Mouse (Mus musculus) stomach, postnatal 0 days (tissue): ENCODE measurements around the gene A4gnt. TPM values are rescaled to one million over a fixed set of nuclear protein-coding genes. Genes with fewer than 3 reads are reported as not detected.

ENCODE experiments used
- ATAC-seq: fragments of 200-750 bp; cut with Nextera tagmentation; 2 replicates; pipeline ENCODE4 v1.8.0; 2017; ENCODE audit not compliant: low FRiP score, low TSS enrichment
- DNase-seq: peaks from one replicate; pipeline ENCODE4 v3.0.0-alpha.2; 2016; ENCODE audit warnings: low spot score
- H3K27ac ChIP-seq: fragments of 300-500 bp; sonication (generic); replicated peaks from 2 replicates; pipeline ENCODE4 v1.5.1; 2014; ENCODE audit warnings: mild to moderate bottlenecking, control low read depth
- H3K27me3 ChIP-seq: fragments of 300-500 bp; sonication (generic); 2 replicates; pipeline ENCODE4 v1.6.1; 2014; ENCODE audit warnings: low read length; ENCODE audit not compliant: control insufficient read depth, insufficient read depth
- H3K36me3 ChIP-seq: fragments of 300-500 bp; sonication (generic); 2 replicates; pipeline ENCODE4 v1.6.1; 2014; ENCODE audit warnings: low read length, mixed read lengths; ENCODE audit not compliant: control insufficient read depth, insufficient read depth
- H3K4me1 ChIP-seq: fragments of 300-500 bp; sonication (generic); replicated peaks from 2 replicates; pipeline ENCODE4 v1.6.1; 2014; ENCODE audit warnings: antibody characterized with exemption; ENCODE audit not compliant: control insufficient read depth, insufficient read depth
- H3K4me2 ChIP-seq: fragments of 300-500 bp; sonication (generic); replicated peaks from 2 replicates; pipeline ENCODE4 v1.6.1; 2014; ENCODE audit warnings: low read depth, mild to moderate bottlenecking, control low read depth, moderate library complexity
- H3K4me3 ChIP-seq: fragments of 300-500 bp; sonication (generic); 2 replicates; pipeline ENCODE4 v1.5.1; 2014; ENCODE audit warnings: low read depth, low read length, control low read depth
- H3K9ac ChIP-seq: fragments of 300-500 bp; sonication (generic); 2 replicates; pipeline ENCODE4 v1.6.1; 2014; ENCODE audit warnings: mild to moderate bottlenecking, low read length, control low read depth, mixed read lengths
- H3K9me3 ChIP-seq: fragments of 300-500 bp; sonication (generic); 2 replicates; pipeline ENCODE4 v1.6.1; 2016; ENCODE audit warnings: low read length; ENCODE audit not compliant: control insufficient read depth
- CTCF ChIP-seq: IDR thresholded peaks from 2 replicates; pipeline ENCODE4 v1.5.1; 2016; ENCODE audit warnings: antibody characterized with exemption, low read depth, mild to moderate bottlenecking, moderate library complexity
- EP300 ChIP-seq: optimal IDR thresholded peaks from 2 replicates; pipeline ENCODE3; 2016; ENCODE audit warnings: antibody characterized with exemption
- WGBS: fragments of 180-500 bp; shearing (Covaris S2); extraction: QIAGEN DNeasy Blood & Tissue Kit; methylation state at CpG from one replicate; pipeline ENCODE4 v1.1.7; 2014; 5-methylcytosine and 5-hydroxymethylcytosine counted together
- polyA plus RNA-seq: library from polyadenylated mRNA; unstranded; fragments of >200 nt; fragmentation: Nextera tagmentation; extraction: Ambion mirVana; gene quantifications from 2 replicates; pipeline ENCODE4 v1.2.1, GENCODE M21; 2015

The A4gnt gene
- polyA plus RNA-seq, 1 experiment from 2014 or later, result 4.5 TPM

DNA sequence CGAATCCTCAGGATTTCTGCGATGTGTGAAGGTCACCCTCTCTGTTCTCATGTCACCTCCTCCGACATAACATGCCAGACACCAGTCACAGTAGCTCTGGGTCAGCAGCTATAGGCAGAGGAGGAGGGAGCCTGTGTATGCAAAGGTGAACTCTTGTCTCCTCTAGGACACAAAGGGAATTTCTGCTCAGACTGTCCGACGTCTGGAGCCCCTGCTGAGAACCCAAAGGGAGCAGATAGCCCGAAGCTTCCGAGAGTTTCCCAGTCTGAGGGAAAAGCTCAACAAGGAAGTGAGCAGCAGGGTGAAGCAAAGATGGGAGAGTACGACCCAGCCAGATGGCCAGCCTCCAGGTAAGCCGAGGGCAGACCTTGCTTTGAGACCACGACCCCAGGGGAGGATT, 48.5 kb downstream of the A4gnt start:
- Histone ChIP-seq H3K4me2 (no peak overlapping the region), H3K9ac (no peak overlapping the region), H3K27me3 (no peaks in the 10 kb centered on the region), H3K4me1 (no peaks in the 10 kb centered on the region), H3K36me3 (peaks cover 14% of the 10 kb centered on the region), H3K27ac (no peak overlapping the region), H3K9me3 (no peaks in the 10 kb centered on the region), H3K4me3 (no peak overlapping the region)
- TF ChIP-seq EP300 (no peak), CTCF (no peak)
- ATAC-seq (no peak), DNase-seq (no peak)
- 77% methylated on average over 10 of the region's 10 CpGs for WGBS

- 0 out of 2 replicates have a peak overlapping the region, but pooled peaks have one; percentile 30 for H3K27ac ChIP-seq
- no peaks in the 10 kb centered on the region for H3K9me3 ChIP-seq
- peaks cover 12% of the 10 kb centered on the region for H3K36me3 ChIP-seq
- H3K4me2 ChIP-seq, result 0 out of 2 replicates have a peak overlapping the region, but pooled peaks have one; percentile 5
- H3K27me3 ChIP-seq, result no peaks in the 10 kb centered on the region
- H3K4me1 ChIP-seq, result no peaks in the 10 kb centered on the region
- DNase-seq (no peak), ATAC-seq (no peak)
- 53% methylated on average over 16 of the region's 16 CpGs for WGBS
- H3K9ac ChIP-seq, result no peak overlapping the region
- H3K4me3 ChIP-seq, result no peak overlapping the region
- TF ChIP-seq EP300 (no peak), CTCF (peak; percentile 44)
These were observed 49.4 kb downstream of the A4gnt start for GRCm38 (mm10) chr9:99661606-99662166.

DNA sequence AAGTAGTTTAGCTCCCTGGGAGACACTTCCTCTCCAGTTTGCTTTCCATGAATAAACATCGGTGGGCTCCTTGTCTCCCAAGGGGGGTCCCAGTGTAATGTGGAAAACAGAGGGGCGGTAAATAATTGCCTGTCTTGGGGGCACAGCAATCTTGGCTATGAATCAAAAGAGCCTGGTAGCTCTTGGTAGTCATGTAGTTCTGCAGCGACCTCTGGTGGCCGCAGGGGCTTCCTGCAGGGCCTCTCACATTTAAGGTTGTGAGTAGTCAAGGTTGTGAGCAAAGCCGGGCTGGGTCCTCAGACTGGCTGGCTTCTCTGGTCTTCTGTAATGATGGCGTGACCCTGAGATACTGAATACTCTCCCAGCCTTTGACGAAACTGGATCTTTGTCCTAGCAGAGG, 50.1 kb downstream of the A4gnt start:
- no peak for TF ChIP-seq EP300
- peak; percentile 91 for TF ChIP-seq CTCF
- Histone ChIP-seq H3K27ac (no peak overlapping the region), H3K36me3 (peaks cover 12% of the 10 kb centered on the region), H3K9me3 (no peaks in the 10 kb centered on the region), H3K27me3 (no peaks in the 10 kb centered on the region), H3K9ac (no peak overlapping the region), H3K4me1 (no peaks in the 10 kb centered on the region), H3K4me3 (no peak overlapping the region), H3K4me2 (no peak overlapping the region)
- DNase-seq (peak; percentile 85), ATAC-seq (peak; percentile 28; the same call in 1 of the 2 replicates)
- 27% methylated on average over 7 of the region's 7 CpGs for WGBS

DNA sequence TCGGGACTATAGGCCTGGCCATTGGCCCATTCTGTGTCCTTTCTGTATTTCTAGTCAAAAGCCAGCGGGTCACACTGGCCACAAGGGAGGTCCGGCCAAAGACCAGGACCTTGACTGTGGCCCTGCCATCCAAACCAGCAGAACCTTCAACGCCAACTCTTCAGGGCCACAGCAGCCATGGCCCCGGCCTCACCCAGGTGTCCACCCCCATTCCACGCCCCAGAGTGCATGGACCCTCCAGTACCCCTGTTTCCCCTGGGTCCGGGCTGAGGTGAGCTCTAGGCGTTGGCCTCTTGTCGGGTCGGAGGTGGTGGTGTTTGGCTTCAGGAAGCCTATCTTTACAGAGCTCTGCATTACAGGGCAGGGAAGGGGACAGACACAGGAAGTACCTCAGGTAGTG, 50.6 kb downstream of the A4gnt start:
- no peak for DNase-seq
- no peaks in the 10 kb centered on the region for H3K9me3 ChIP-seq
- H3K4me2 ChIP-seq, result no peak overlapping the region
- H3K9ac ChIP-seq, result no peak overlapping the region
- ATAC-seq, result no peak
- no peaks in the 10 kb centered on the region for H3K27me3 ChIP-seq
- no peak overlapping the region for H3K4me3 ChIP-seq
- no peaks in the 10 kb centered on the region for H3K4me1 ChIP-seq
- TF ChIP-seq CTCF (no peak), EP300 (no peak)
- peaks cover 12% of the 10 kb centered on the region for H3K36me3 ChIP-seq
- no peak overlapping the region for H3K27ac ChIP-seq
- 91% methylated on average over 10 of the region's 10 CpGs for WGBS

DNA sequence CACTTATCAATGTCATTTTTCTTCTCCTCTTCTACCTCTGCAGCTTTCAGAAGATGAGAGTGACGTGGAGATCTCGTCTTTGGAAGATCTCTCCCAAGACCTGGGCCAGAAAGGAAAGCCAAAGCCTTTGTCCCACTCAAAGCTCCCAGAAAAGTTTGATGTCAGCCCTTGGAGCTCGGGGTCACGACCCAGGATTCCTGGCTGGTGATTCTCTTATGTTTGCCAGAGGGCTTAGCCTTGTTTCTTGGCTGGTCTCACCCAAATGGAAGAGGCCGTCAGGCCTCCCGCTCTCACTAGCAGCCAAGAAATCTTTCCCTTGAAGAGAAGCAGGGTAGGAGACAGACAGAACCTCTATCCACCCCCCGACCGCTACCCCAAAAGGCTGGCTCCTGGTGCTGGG, 55.3 kb downstream of the A4gnt start:
- DNase-seq, result no peak
- Histone ChIP-seq H3K9me3 (no peaks in the 10 kb centered on the region), H3K36me3 (peaks cover 13% of the 10 kb centered on the region), H3K9ac (no peak overlapping the region), H3K27me3 (no peaks in the 10 kb centered on the region), H3K4me3 (no peak overlapping the region), H3K4me1 (no peaks in the 10 kb centered on the region), H3K4me2 (no peak overlapping the region), H3K27ac (no peak overlapping the region)
- WGBS, result 74% methylated on average over 8 of the region's 8 CpGs
- ATAC-seq, result no peak
- no peak for TF ChIP-seq CTCF
- TF ChIP-seq EP300, result no peak

DNA sequence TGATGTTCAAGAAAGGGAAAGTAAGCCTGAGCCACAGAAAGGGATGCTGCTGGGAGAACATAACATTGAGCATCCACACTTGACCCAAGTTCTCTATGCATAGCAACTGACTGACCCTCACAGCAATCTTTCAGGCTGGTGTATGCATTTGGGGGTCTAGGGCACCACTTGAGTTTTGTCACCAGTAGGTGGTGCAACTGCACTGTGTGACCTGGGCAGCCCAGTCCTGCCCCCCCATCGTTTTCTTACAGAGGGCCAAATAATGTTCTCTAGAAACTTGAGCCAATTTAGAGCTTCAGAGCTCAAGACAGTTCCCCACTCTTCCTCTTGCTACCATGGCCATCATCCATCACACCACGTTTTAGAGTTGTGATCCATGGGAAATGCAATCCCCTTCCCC, 59.3 kb downstream of the A4gnt start:
- peaks cover 5% of the 10 kb centered on the region; the same call in 1 of the 2 replicates for H3K36me3 ChIP-seq
- no peaks in the 10 kb centered on the region for H3K4me1 ChIP-seq
- no peak overlapping the region for H3K4me3 ChIP-seq
- DNase-seq (no peak), ATAC-seq (no peak)
- no peak overlapping the region for H3K9ac ChIP-seq
- WGBS, result 35% methylated on average over 2 of the region's 2 CpGs
- H3K27ac ChIP-seq, result no peak overlapping the region
- H3K27me3 ChIP-seq, result no peaks in the 10 kb centered on the region
- no peak overlapping the region for H3K4me2 ChIP-seq
- no peak for TF ChIP-seq EP300
- peak; percentile 61 for TF ChIP-seq CTCF
- H3K9me3 ChIP-seq, result no peaks in the 10 kb centered on the region

Other genes with a start within 250 kb of the A4gnt start
- gene Mras, start 175.1 kb upstream of the A4gnt start, polyA plus RNA-seq, result 5.9 and 10.2 TPM in 2 replicates
- gene Nme9, start 161.0 kb upstream of the A4gnt start, polyA plus RNA-seq, result not detected in 2 replicates
- gene Armc8, start 43.6 kb upstream of the A4gnt start, polyA plus RNA-seq, result 13.0 and 13.7 TPM in 2 replicates
- gene Dbr1, start 36.7 kb upstream of the A4gnt start, polyA plus RNA-seq, result 14.2 and 15.5 TPM in 2 replicates
- 6.3 and 8.6 TPM in 2 replicates for gene Dzip1l, start 17.0 kb downstream of the A4gnt start, polyA plus RNA-seq
- 591 and 619 TPM in 2 replicates for gene Cldn18, start 104.8 kb downstream of the A4gnt start, polyA plus RNA-seq